Mouse (Mus musculus): ENCODE measurements around the gene Psmb4.
"Not testable (repeated sequence)": the region's sequence is repeated elsewhere in the genome, so short reads cannot be mapped to it uniquely, and the experiment has no call there.

Gene Psmb4

DNA sequence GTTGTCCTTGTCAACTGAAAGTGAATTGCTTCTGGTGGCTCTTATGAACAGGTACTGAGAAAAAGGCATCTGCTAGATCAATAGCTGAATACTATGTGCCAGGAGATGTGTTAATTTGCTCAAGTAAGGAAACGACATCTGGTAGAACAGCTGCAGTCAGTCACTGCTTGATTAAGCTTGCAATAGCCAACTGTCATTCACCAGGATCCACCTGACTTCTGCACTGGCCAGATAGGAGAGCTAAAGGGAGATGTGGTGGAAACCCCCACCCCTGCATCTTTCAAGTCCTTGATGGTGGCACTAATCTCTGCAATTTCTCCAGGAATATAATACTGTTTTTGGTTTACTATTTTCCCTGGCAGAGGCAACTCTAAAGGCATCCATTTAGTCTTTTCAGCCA lies 19.7 kb upstream of the Psmb4 start:
- DNase-seq (ENCODE audit: low read depth, low spot score) = no peak

DNA sequence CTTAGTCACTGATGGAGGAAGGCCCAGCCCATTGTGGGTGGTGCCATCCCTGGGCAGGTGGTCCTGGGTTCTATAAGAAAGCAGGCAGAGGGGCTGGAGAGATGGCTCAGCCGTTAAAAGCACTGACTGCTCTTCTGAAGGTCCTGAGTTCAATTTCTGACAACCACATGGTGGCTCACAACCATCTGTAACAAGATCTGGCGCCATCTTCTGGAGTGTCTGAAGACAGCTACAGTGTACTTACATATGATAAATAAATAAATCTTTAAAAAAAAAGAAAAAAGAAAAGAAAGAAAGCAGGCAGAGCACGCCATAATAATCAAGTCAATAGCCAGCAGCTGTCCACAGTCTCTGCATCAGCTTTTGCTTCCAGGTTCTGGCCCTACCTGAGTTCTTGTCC lies 18.0 kb upstream of the Psmb4 start:
- not testable (repeated sequence) for DNase-seq (ENCODE audit: low read depth, low spot score)

DNA sequence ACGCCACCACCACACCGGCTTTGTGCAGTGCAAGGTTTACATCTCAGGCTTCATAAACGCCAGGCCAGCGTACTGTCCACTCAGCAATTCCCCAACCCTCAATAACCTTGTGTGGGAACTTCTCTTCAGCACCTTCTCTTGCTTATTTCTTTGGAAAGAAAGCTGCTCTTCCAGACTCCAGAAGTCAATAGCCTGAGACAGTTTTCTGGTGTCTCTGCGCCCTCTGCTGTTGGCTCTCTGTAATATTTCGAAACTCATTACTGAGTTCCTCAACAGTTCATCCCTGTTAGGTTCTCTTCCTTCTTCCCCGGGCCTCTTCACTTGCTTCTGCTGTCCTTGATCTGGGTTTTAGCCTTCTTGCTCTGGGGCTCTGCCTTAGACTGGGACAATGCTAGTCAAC lies 16.0 kb upstream of the Psmb4 start:
- peak; percentile 26 for DNase-seq (ENCODE audit: low read depth, low spot score)

DNA sequence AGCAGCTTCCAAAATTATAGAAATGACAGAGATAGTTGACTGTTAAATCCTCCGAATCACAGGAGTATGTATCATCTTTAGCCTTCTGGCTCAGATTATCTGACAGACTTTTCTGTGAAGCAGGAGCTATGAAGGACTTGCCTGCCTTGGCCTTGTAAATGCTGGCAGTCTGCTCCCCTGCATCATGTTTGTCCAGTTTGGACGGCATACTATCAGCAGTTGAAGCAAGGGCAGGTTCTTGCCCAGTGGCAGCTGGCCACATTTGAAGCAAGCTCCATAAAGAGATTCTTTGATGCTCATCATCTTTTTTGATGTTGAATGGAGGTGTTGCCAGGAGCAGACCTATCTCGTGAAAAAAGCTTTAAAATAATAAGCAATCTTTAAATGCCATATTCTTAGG lies 7.3 kb upstream of the Psmb4 start:
- DNase-seq (ENCODE audit: low read depth, low spot score) = no peak

DNA sequence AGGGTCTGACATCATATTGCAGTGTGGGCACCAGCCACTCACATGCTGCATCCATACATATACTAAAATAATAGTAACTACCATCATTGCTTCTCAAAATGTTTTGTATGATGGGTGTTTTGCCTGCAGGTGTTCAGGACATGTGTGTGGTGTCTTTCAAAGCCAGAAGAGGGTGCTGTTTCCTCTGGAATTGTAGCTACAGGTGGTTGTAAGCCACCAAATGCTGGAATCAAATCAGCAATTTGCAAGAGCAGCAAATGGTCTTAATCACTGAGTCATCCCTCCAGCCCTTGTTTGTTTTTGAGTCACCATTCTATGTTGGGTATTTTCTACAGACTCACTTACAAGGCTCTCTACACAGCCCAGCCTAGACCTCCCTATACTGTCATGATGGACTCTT lies 1.8 kb upstream of the Psmb4 start:
- no peak for DNase-seq (ENCODE audit: low read depth, low spot score)

DNA sequence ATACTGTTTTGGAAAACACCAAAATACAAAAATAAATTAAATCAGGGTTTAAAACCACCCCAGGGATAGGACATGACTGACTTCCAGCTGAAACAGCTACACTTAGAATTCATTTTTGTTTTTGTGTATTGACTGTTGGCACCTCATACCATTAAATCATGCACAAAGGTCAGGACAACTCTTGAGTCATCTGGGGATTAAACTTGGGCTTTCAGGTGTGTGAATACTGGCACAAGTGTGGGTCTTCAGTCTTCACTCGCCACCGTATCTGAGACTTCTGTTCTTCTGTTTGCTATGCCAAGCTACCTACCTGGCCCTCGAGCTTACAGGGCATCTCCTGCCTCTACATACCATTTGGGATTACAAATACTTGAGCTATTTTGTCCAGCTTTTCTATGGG lies 4.2 kb downstream of the Psmb4 start:
- no peak for DNase-seq (ENCODE audit: low read depth, low spot score)

DNA sequence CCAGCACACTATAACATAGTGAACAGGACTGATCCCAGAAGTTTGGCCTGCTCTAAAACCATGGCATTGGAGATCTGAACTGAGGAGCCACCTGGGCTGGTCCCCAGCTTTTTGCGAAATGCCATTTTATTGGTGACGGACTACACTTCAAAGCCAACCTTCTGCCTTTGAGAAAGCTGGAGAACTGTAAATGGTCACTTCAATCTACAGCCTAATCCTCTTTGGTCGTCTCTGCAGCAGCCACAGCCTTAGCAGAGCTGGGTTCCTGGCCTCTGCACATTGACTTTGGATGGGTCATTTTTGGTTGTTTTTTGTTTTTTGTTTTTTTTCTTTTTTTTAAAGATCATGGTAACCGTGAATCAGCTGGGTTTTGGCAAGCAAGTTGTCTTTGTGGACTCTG lies 4.9 kb downstream of the Psmb4 start:
- no peak for DNase-seq (ENCODE audit: low read depth, low spot score)

DNA sequence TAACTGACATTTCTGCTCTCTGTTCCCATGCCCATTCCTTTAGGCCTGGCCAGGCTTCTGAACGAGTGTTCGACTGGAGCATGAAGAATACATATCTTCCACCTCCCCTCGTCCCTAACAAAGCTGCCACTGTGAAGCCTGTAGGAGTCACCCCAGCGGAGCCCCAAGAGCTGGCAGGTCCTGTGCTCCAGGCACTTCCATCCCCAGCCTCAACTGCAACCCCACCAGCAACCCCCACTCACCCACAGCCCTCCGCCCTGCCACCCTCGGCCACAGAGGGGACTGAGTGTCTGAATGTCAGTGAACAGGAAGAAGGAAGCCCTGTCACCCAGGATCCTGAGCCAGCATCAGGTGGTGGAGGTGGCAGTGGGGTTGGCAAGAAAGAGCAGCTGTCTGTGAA lies 8.1 kb downstream of the Psmb4 start:
- DNase-seq (ENCODE audit: low read depth, low spot score) = no peak

DNA sequence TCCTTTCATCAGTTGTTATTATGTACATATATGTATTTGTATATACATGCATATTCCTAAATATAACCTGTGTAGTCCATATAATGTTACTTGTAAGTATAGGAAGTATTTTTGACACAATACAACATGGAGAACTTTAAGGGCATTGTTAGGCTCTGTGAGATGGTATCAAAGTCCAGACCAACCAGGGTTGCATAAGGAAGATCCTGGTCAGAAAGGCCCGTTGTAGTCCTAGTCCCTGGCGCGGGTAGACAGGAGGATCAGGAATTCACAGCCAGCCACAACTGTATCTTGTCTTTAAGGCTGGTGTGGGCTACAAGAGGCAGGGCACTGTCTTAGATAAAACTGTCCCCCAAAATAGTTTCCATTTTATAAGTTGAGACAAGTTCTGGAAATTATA lies 17.8 kb downstream of the Psmb4 start:
- DNase-seq (ENCODE audit: low read depth, low spot score) = no peak

DNA sequence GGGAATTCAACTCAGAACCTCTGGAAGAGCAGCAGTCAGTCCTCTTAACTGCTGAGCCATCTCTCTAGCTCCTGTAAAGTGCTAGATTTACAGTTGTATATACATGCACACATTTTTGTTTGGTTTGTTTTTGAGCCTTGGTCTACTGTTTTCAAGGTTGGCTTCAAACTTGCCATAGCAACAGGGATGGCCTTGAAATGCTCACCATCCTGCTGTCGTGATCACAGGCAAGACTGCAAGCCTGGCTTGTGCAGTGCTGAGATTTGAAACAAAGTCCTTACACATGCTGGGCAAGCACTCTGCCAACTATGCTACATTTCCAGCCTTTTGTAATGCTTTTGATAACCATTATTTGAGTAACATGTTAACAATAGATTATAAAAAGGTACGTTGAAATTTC lies 27.3 kb downstream of the Psmb4 start:
- no peak for DNase-seq (ENCODE audit: low read depth, low spot score)

DNA sequence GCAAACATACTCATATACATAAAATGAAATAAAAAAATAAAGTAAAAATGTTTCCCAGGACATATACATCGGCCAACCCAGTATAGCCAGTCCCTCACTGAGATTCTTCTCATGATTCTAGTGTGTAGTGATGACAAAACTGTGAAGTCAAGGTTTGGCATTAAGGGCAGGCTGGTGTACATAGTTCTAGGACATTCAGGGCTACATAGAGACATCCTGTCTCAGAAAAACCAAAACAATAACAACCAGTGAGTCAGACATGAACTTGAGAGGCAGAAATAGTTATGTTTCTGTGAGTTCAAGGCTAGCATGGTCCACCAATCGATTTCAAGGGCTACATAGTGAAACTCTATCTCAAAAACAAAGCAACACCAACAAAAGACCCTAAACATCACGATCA lies 34.5 kb downstream of the Psmb4 start:
- no peak for DNase-seq (ENCODE audit: low read depth, low spot score)

DNA sequence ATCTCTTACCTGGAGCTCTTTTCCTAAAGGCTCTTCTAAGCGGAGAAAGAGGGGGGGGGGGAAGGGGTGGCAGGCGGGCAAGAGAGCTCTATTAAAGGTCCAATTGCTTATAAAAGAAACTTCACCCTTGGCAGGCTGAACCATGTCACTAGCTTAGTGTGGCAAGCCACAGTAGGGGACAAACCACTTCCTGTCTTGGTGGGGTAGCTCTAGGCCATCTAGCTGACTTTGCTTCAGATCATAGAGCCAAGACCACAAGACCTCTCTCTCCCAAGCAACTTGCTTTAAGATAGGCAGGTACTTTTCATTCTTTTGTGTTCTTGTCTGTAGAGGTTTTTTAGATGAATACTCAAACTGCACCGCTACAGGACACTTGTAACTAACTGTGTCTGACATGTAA lies 35.0 kb downstream of the Psmb4 start:
- DNase-seq (ENCODE audit: low read depth, low spot score) = no peak

DNA sequence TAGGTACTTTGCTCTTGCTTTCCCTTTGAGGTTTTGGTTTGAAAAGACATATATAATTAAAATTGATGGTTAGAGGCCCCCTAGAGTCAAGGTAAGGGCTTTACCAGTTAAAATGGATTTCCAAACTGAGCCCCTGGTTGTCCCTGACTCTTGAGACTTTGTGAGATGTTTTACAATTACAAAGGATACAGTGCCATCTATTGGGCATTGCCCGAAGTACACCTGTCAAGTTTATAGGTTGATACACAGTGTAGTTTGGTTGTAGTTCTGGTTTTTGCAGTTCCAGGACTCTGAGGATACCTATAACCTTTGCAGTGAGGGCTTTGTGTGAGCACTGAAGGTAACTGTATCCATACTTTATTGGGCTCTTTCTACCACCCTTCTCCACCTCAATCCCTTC lies 37.4 kb downstream of the Psmb4 start:
- DNase-seq (ENCODE audit: low read depth, low spot score) = peak; percentile 44

DNA sequence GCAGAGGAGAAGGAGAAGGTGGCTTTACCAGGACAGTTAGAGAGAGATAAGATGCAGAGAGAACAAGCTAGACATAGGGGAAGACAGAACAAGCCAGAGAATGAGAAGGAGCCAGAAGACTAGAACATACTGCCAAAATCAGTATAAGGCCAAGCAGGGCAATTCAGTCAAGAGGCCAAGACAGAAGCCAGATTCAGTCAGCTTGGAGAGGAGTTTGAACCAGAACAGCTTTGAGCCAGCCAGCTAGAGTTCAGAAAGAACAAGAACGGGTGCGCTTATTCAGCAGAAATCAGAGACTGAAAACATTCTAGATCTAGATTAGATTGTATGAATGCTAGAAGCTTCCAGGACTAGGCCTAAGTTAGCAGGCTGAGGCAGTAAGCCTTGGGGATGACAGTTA lies 39.4 kb downstream of the Psmb4 start:
- DNase-seq (ENCODE audit: low read depth, low spot score) = no peak

DNA sequence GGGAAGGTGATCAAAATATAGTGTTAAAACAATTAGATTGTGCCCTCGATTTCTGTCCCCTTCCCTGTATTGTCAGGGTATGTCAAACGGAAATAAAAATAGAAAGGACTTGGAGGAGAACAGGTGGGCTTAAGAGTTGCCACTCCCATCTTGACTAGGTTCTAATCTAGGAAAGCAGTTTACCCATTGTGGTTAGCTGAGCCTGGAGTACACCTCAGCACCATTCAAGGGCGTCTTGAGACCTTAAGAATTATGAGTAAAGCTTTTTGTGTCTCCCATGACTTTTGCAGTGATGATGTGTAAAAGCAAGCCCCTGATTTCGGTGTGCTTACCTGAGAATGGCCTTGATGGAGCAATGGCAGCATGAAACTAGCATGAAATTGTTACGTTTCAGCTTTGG lies 47.7 kb downstream of the Psmb4 start:
- DNase-seq (ENCODE audit: low read depth, low spot score) = no peak

DNA sequence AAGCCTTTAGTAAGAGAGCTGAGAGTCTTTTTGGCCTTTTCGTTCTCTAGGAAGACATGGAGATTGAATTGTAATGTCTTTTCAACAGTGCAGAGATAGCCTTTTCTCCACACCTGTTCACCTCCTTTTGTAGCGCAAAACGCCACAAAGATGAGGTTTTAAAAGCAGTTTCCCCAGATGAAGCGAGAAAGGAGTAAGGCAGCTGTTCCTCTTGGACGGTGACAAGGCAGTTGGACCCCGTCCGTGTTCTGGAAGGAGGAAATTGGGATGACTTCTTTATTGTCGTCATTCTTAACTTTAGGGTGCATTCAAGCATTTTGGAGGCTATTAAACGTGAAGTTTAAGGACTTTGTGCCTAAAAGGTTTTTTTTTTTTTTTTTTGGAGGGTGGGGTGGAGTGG lies 48.1 kb downstream of the Psmb4 start:
- DNase-seq (ENCODE audit: low read depth, low spot score) = no peak

DNA sequence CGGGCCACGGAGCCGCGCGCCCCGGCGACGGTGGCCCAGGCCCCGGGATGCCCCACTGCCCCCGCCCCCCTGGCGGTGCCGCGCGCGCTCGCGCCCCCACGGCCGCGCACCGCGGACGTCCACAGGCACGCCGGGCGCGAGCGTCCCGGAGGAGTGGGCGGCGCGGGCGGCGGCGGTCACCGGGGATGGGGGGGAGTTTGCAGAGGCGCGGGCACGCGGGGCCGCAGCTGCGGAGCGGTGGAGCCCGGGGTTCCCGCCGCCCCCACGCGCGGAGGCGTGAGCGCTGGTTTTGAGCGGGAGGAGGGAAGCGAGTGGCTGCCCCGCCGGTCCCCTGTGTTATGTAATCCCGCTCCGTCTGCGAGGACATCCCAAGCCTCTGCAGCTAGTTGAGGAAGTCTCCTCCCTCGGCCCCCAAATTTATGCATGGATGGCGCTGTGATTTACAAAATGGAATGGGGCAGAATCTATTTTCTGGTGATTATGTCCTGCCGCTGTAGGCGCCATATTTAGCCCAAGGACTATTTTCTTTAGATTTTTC lies 48.7 kb downstream of the Psmb4 start:
- peak; percentile 53 for DNase-seq (ENCODE audit: low read depth, low spot score)

DNA sequence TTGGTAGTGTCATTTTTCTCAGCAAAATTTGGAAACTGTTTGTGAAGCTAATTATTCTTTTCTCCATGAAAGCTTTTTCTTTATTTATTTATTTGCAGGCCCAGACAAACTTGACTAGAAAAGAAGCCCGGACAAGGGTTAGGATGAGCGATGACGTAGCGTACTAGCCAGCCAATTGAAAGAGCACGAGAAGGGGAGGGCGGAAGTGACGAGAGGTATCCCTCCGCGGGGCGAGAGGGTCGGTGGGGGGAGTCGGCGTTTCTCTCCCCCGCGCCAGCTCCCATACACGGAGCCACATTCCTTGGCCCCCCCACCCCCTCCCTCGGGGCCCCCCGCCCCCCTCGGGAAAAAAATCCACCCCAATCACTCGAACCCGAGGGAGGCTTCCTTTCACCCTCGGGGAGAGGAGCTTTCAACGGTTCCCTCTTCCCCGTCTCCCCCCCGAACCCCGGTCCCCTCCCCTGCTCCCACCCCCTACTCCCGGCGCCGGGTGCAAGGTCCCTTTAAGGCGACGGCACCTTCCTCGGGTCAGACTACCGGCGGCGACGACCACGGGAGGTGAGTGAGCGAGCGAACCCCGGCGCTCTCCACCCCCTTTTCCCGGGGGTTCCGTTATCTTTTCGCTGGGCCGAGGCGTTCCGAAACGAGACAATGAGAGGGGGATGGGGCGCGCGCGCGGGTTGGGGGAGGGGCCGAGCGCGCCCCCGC lies 49.4 kb downstream of the Psmb4 start, which contains the start of gene Pogz:
Gene Pogz (plus strand): TSS at position 385 of the 708 bp plus-strand sequence.
- peak; percentile 95 for DNase-seq (ENCODE audit: low read depth, low spot score)

DNA sequence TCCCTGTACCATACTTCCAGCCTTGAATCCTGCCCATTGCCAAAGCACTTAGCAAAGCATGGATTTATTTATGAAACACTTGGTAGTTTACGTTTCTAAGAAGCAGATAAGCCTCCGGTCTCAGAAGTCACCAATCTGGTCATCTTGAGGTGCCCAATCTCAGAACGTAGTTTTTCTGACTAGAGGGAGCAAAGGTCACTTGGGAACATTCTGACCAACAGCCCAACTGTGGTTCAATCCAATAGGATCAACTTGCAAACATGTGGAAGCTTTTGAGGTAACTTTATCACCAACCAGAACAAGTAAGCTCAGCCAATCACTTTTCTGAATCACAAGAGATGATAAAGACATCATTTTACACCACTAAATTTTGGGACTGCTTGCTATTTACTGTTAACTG lies 51.4 kb downstream of the Psmb4 start:
- no peak for DNase-seq (ENCODE audit: low read depth, low spot score)
